Mouse (Mus musculus) spleen, postnatal 0 days (tissue): ENCODE measurements around the gene Csk. TPM values are rescaled to one million over a fixed set of nuclear protein-coding genes. Genes with fewer than 3 reads are reported as not detected.

Experiments used
- polyA plus RNA-seq: library from polyadenylated mRNA; unstranded; fragments of >200 nt; fragmentation: Nextera tagmentation; extraction: Ambion mirVana; gene quantifications from 2 replicates; pipeline ENCODE4 v1.2.1, GENCODE M21; 2015

The Csk gene
- polyA plus RNA-seq, result 31.6 and 33.8 TPM in 2 replicates

DNA sequence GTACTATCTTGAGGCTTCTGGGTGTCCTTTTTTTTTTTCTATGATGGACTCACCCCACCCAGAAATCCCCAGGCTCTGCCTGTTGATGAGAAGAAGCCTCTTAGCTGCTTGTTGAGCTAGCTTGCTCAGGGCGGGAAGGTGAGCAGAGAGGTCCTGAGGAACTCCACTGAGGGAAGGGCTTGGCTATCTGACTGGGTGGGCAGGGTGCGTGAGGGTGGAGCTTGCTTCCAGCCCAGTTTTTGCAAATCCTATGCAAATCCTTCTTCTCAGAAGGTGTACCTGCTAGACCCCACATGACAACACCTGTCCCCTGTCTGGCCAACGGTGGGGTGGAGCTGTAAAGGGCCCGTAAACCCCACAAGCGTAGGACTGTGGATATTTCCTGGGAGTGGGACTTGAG, at the start of gene Csk:
Gene Csk (minus strand): TSS at position 349 of the 400 bp plus-strand sequence.

DNA sequence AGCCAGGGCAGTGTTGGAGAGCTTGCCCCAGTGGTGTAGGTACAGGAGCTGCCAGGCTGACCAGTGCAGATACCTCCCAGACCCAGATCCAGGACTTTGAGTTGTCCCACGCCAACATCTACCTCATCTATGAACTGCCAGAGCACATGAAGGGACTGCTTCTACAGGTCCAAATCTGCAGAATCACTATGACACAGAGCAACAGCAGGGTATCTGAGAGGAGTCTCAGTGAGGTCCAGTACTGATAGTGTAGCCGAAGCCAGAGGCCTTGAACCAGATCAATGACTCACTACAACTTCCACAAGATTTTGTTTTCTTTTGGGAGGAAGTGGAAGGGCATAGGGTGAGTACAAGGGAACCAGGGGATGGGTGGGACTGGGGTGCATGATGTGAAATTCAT, 34.3 kb upstream of the Csk start, which contains the start of gene Cyp1a1:
Gene Cyp1a1 (plus strand): TSS at position 178 of the 400 bp plus-strand sequence.

DNA sequence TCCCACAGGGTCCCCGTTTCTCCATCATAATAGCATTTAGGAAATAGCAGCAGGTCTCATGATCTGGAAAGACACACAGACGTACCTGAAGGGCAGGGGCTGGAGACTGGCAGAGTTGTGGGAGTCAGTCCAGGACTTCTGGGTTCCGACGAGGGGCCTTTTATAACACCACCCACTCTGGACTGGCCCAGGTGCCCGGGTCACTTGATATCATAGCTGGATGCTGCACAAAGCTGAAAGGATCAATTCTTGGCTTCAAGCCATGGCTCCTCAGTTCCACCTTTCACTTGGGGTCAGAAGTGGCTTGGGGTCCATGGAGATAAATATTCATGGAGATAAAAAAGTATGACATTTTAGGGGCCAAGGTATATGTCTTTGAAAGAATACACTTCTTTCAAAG, 30.1 kb upstream of the Csk start, which contains the start of gene Cyp1a2:
Gene Cyp1a2 (minus strand): TSS at position 184 of the 400 bp plus-strand sequence.

DNA sequence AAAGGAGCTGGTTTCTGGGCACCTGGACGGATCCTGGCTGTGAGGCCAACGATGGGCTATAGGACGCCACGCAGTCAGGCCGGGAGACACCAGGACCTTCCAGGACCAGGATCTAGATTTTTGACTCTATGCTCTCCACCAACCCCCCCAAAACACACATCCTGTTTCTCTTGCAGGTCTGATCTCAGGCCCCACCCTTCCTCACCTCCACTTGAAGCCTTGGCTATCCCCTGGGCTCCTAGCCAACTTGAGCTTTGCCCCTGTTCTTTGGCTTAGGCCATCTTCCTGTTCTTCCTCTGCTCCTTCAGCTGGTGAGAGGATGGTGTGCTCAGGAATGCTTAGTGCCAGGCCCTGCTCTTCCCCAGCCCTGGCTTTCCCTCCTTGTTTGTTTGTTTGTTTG, 32.8 kb downstream of the Csk start, which contains the start of gene Lman1l:
Gene Lman1l (minus strand): TSS at position 101 of the 400 bp plus-strand sequence.

DNA sequence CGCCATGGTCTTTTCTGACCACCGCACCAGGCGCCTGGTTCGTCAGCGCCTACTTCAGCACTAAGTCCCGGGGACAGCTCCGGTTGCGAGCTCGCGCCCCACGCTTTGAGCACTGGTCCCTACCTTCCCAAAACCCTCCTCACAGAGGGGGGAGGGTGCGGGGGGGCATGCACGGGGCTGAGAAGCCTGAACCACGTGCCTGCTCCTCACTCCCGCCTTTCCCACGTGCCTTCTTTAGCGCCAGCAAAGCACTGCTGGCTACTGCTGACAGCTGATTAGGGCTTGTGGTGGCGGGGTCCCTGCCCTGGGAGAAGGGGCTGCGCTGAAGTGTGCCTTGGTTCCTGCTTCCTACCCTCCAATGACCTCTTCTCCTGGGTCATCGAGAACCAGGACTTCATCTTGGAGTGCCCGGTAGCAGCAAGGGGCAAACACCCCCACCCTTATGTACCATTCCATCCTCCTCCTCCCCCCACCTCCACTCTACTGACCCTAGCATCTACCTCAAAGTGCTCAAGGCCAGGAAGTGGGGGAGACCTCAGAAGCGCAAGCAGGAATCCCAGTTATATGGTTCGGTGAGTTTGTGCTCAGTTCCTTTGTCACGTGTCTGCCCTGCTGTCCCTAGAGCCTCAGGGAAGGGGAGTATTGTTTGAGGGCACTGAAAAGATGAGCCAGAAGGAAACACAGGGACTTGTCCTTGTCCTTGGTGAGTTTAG, 47.1 kb downstream of the Csk start, which contains the start of gene Cplx3:
Gene Cplx3 (minus strand): TSS at position 143 of the 713 bp plus-strand sequence.

DNA sequence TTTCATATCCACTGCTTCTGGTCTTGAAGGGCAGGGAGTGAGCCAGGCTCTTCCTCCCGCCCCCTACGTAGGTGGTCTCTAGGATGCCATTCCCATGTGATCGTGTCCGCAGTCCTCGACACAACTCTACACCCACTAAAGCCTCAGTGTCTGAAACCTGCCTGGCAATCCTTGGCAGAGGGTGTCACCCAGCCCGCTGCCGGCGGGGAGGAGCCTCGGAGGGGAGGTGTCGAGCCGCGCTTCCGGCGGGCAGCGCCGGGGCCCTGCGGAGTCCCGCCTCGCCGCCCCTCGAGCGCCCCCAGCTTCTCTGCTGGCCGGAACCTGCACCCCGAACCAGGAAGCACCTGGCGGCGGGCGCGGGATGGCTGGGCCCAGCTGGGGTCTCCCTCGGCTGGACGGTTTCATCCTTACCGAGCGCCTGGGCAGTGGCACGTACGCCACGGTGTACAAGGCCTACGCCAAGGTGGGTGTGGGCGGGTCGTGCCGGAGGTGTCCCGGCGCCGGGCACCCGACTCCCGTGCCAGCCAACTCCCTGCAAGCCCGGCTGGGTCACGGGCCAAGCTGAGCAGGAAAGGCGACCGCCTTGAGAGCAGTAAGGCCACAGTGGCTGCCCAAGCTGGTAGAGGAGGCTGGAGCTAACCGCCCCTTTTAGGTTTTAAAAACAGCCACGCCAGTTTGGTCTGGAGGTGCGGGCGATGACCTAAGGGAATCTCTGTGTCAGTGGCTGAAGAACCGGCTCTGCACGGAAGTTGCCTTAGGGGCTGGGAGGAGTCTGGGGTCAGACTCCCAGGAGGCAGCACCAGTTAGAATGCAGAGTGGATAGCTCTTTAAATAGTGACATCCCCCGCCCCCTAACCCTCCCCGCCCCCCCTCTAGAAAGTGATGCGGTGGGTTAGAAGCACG, 64.0 kb downstream of the Csk start, which contains the start of gene Ulk3:
Gene Ulk3 (plus strand): TSS at position 229 of the 903 bp plus-strand sequence.

Other genes with a start within 250 kb of the Csk start
- 17.4 and 22.6 TPM in 2 replicates for gene Ppcdc, start 213.5 kb downstream of the Csk start, polyA plus RNA-seq
- gene Scamp5, start 185.6 kb downstream of the Csk start, polyA plus RNA-seq, result 4.5 and 6.0 TPM in 2 replicates
- gene Rpp25, start 149.6 kb downstream of the Csk start, polyA plus RNA-seq, result 3.1 and 3.6 TPM in 2 replicates
- 414 and 442 TPM in 2 replicates for gene Cox5a, start 132.4 kb downstream of the Csk start, polyA plus RNA-seq
- 9.5 and 11.1 TPM in 2 replicates for gene Fam219b, start 116.1 kb downstream of the Csk start, polyA plus RNA-seq
- 8.7 and 12.2 TPM in 2 replicates for gene Mpi, start 100.9 kb downstream of the Csk start, polyA plus RNA-seq
- gene Scamp2, start 92.7 kb downstream of the Csk start, polyA plus RNA-seq, result 39.3 and 50.4 TPM in 2 replicates
- 4.7 and 6.4 TPM in 2 replicates for gene Ulk3, start 64.2 kb downstream of the Csk start, polyA plus RNA-seq
- gene Cplx3, start 47.4 kb downstream of the Csk start, polyA plus RNA-seq, result not detected in 2 replicates
- gene Lman1l, start 32.9 kb downstream of the Csk start, polyA plus RNA-seq, result not detected in 2 replicates
- gene Cyp1a2, start 30.1 kb upstream of the Csk start, polyA plus RNA-seq, result not detected in 2 replicates
- 0.04 and 0.16 TPM in 2 replicates for gene Cyp1a1, start 34.3 kb upstream of the Csk start, polyA plus RNA-seq
- gene Edc3, start 54.9 kb upstream of the Csk start, polyA plus RNA-seq, result 16.2 and 17.0 TPM in 2 replicates
- gene Clk3, start 112.2 kb upstream of the Csk start, polyA plus RNA-seq, result 77.0 and 77.2 TPM in 2 replicates
- gene Arid3b, start 183.2 kb upstream of the Csk start, polyA plus RNA-seq, result 6.1 and 6.7 TPM in 2 replicates